Mouse (Mus musculus) gastrocnemius, postnatal 14 days (tissue): ENCODE results near the gene Ugt1a8. TPM values are rescaled to one million over a fixed set of nuclear protein-coding genes. Genes with fewer than 3 reads are reported as not detected.

Source experiments
- DNase-seq: peaks from one replicate; pipeline ENCODE4 v3.0.0; 2021; ENCODE audit warnings: mixed read lengths
- intact Hi-C: fragments of 180-260 bp; cut with DNase I; formaldehyde crosslinking; loops from one replicate; pipeline ENCODE4 v1.15.1; 2025; ENCODE audit warnings: low total_unique reads
- total RNA-seq, 2 experiments: library from RNA; stranded (reverse); gene quantifications; 2 replicates each; pipeline ENCODE4 v1.2.3; 2021

Ugt1a8 gene
- total RNA-seq, 2 experiments from 2014 or later = not detected

- intact Hi-C loops = no loop called here
- DNase-seq = no peak
These were observed 162.4 kb downstream of the Ugt1a8 start for GRCm38 (mm10) chr1:88250023-88250422.

- intact Hi-C loops = no loop called here
- no peak for DNase-seq
These were observed 165.5 kb downstream of the Ugt1a8 start for GRCm38 (mm10) chr1:88253106-88253505.

- DNase-seq = no peak
- intact Hi-C loops = no loop called here
These were observed 165.9 kb downstream of the Ugt1a8 start for GRCm38 (mm10) chr1:88253540-88253939.

GRCm38 (mm10) chr1:88254793-88255465 lies 167.3 kb downstream of the Ugt1a8 start:
- DNase-seq = peak; percentile 72
- intact Hi-C loops = no loop called here

GRCm38 (mm10) chr1:88255466-88255857 lies 167.8 kb downstream of the Ugt1a8 start:
- intact Hi-C loops = no loop called here
- no peak for DNase-seq

GRCm38 (mm10) chr1:88255989-88256754 lies 168.6 kb downstream of the Ugt1a8 start:
- intact Hi-C loops = no loop called here
- DNase-seq = no peak

GRCm38 (mm10) chr1:88256886-88257663 lies 169.5 kb downstream of the Ugt1a8 start:
- intact Hi-C loops = no loop called here
- no peak for DNase-seq

- intact Hi-C loops = no loop called here
- DNase-seq = no peak
These were observed 170.1 kb downstream of the Ugt1a8 start for GRCm38 (mm10) chr1:88257681-88258080.

- intact Hi-C loops = no loop called here
- DNase-seq = no peak
These were observed 170.7 kb downstream of the Ugt1a8 start for GRCm38 (mm10) chr1:88258361-88258760.

GRCm38 (mm10) chr1:88258881-88259642 lies 171.4 kb downstream of the Ugt1a8 start:
- intact Hi-C loops = no loop called here
- no peak for DNase-seq

GRCm38 (mm10) chr1:88259643-88260024 lies 172.0 kb downstream of the Ugt1a8 start:
- no peak for DNase-seq
- intact Hi-C loops = no loop called here

GRCm38 (mm10) chr1:88260114-88260513 lies 172.5 kb downstream of the Ugt1a8 start:
- intact Hi-C loops = no loop called here
- DNase-seq = no peak

- no peak for DNase-seq
- intact Hi-C loops = no loop called here
These were observed 173.2 kb downstream of the Ugt1a8 start for GRCm38 (mm10) chr1:88260604-88261377.

- intact Hi-C loops = no loop called here
These were observed 174.1 kb downstream of the Ugt1a8 start for GRCm38 (mm10) chr1:88261706-88262105.

GRCm38 (mm10) chr1:88262255-88262654 lies 174.6 kb downstream of the Ugt1a8 start:
- peak; percentile 66 for DNase-seq

More at GRCm38 (mm10) chr1:88261706-88262105, 174.1 kb downstream of the Ugt1a8 start:
- DNase-seq = no peak

GRCm38 (mm10) chr1:88262961-88263360 lies 175.3 kb downstream of the Ugt1a8 start:
- intact Hi-C loops = no loop called here
- no peak for DNase-seq

More at GRCm38 (mm10) chr1:88262255-88262654, 174.6 kb downstream of the Ugt1a8 start:
- intact Hi-C loops = no loop called here

GRCm38 (mm10) chr1:88263778-88264177 lies 176.2 kb downstream of the Ugt1a8 start:
- intact Hi-C loops = no loop called here
- no peak for DNase-seq

- intact Hi-C loops = no loop called here
- DNase-seq = no peak
These were observed 176.7 kb downstream of the Ugt1a8 start for GRCm38 (mm10) chr1:88264237-88264868.
